Mouse (Mus musculus): ENCODE data around the gene Ptpn14.

GRCm38 (mm10) chr1:189742041-189742440 lies 14.0 kb downstream of the Ptpn14 start:
- TF ChIP-seq CTCF (IDR thresholded peaks at IDR 0.05; ENCODE audit: borderline replicate concordance, control insufficient read depth, extremely low read depth, insufficient read depth, low read length, poor library complexity): no peak
- no peak for TF ChIP-seq POLR2A (IDR thresholded peaks at IDR 0.05; ENCODE audit: control insufficient read depth, extremely low read depth, insufficient read depth, low read length, poor library complexity)

Data from thymus, adult 2 months (tissue).